Mouse (Mus musculus) MEL (cell line): ENCODE measurements at regions not wholly inside any gene's neighbourhood (a gene's known extent, or its start where the extent isn't known, plus 50 kb on each side); places are given as distances from the start of the nearest gene placed in this dataset.

Experiments used
- DNase-seq: peaks from one replicate; pipeline ENCODE4 v3.0.0; 2011; ENCODE audit warnings: low read depth, low spot score
- H3K27ac ChIP-seq: 2 replicates; pipeline ENCODE4 v1.5.1; 2012; ENCODE audit warnings: low read depth, mild to moderate bottlenecking, control low read depth, low read length, moderate library complexity; ENCODE audit not compliant: control insufficient read depth
- H3K27me3 ChIP-seq, 2 experiments: fragments of 150-350 bp in 1 of 2; sonication (generic) in 1 of 2; 2 replicates each; pipeline ENCODE4 v1.6.1; 2012; ENCODE audit warnings: low read length in 2 of 2, mild to moderate bottlenecking in 2 of 2, improper control_type of control experiment in 1 of 2, moderate library complexity in 1 of 2; ENCODE audit not compliant: insufficient read depth in 2 of 2, control insufficient read depth in 1 of 2
- H3K36me3 ChIP-seq, 2 experiments: 2 replicates each; pipeline ENCODE4 v1.6.1; 2012 to 2014; ENCODE audit warnings: low read length in 2 of 2, improper control_type of control experiment in 1 of 2, inconsistent platforms in 1 of 2, mild to moderate bottlenecking in 1 of 2; ENCODE audit not compliant: insufficient read depth in 2 of 2, control insufficient read depth in 1 of 2
- H3K4me1 ChIP-seq, 2 experiments: fragments of 150-350 bp in 1 of 2; sonication (generic) in 1 of 2; 2 replicates each; pipeline ENCODE4 v1.6.1; 2012; ENCODE audit warnings: low read length in 2 of 2, improper control_type of control experiment in 1 of 2, mild to moderate bottlenecking in 1 of 2; ENCODE audit not compliant: insufficient read depth in 2 of 2, control insufficient read depth in 1 of 2
- H3K4me3 ChIP-seq, 2 experiments: fragments of 150-350 bp in 1 of 2; sonication (generic) in 1 of 2; 2 replicates each; pipeline ENCODE4 v1.5.1; 2012; ENCODE audit warnings: low read depth in 2 of 2, low read length in 2 of 2, mild to moderate bottlenecking in 2 of 2, moderate library complexity in 2 of 2, control low read depth in 1 of 2, improper control_type of control experiment in 1 of 2; ENCODE audit not compliant: control insufficient read depth in 1 of 2, insufficient read depth in 1 of 2
- H3K79me2 ChIP-seq: 2 replicates; pipeline ENCODE4 v1.6.1; 2012; ENCODE audit warnings: mild to moderate bottlenecking, low read length, moderate library complexity; ENCODE audit not compliant: control insufficient read depth, poor library complexity, insufficient read depth
- H3K9ac ChIP-seq: 2 replicates; pipeline ENCODE4 v1.6.1; 2012; ENCODE audit warnings: low read depth, mild to moderate bottlenecking, control low read depth, low read length, moderate library complexity; ENCODE audit not compliant: control insufficient read depth, poor library complexity, severe bottlenecking
- H3K9me3 ChIP-seq: fragments of 150-350 bp; sonication (generic); replicated peaks from 2 replicates; pipeline ENCODE4 v1.6.1; 2012; ENCODE audit warnings: mild to moderate bottlenecking, low read length, improper control_type of control experiment, moderate library complexity; ENCODE audit not compliant: insufficient read depth
- BHLHE40 ChIP-seq: IDR thresholded peaks from 2 replicates; pipeline ENCODE4 v1.6.1; 2012; ENCODE audit warnings: low read depth, mild to moderate bottlenecking, inconsistent platforms, low read length, improper control_type of control experiment, borderline replicate concordance
- CHD1 ChIP-seq: IDR thresholded peaks from 2 replicates; pipeline ENCODE4 v1.6.1; 2012; ENCODE audit warnings: low read depth, mild to moderate bottlenecking, inconsistent platforms, low read length, improper control_type of control experiment
- CHD2 ChIP-seq: IDR thresholded peaks from 2 replicates; pipeline ENCODE4 v1.6.1; 2011; ENCODE audit warnings: low read length, improper control_type of control experiment
- CTCF ChIP-seq, 3 experiments: IDR thresholded peaks in 2 of 3; conservative IDR thresholded peaks in 1 of 3; 2 replicates each; pipeline ENCODE4 v1.5.1; 2011 to 2012; ENCODE audit warnings: low read length in 3 of 3, low read depth in 2 of 3, mild to moderate bottlenecking in 2 of 3, improper control_type of control experiment in 1 of 3, inconsistent platforms in 1 of 3, mixed read lengths in 1 of 3, moderate library complexity in 1 of 3; ENCODE audit not compliant: control insufficient read depth in 1 of 3, insufficient read depth in 1 of 3, poor library complexity in 1 of 3, severe bottlenecking in 1 of 3
- E2F4 ChIP-seq: IDR thresholded peaks from 2 replicates; pipeline ENCODE4 v1.6.1; 2011; ENCODE audit warnings: low read depth, low read length, improper control_type of control experiment, borderline replicate concordance
- ELF1 ChIP-seq: IDR thresholded peaks from 2 replicates; pipeline ENCODE4 v1.6.1; 2014; ENCODE audit warnings: low read depth, mild to moderate bottlenecking, inconsistent platforms, low read length, improper control_type of control experiment, moderate library complexity
- GATA1 ChIP-seq: IDR thresholded peaks from 2 replicates; pipeline ENCODE4 v1.6.1; 2011; ENCODE audit warnings: low read depth, low read length, improper control_type of control experiment
- HCFC1 ChIP-seq: IDR thresholded peaks from 2 replicates; pipeline ENCODE4 v1.6.1; 2012; ENCODE audit warnings: low read depth, mild to moderate bottlenecking, inconsistent platforms, low read length, improper control_type of control experiment, moderate library complexity
- MAFK ChIP-seq: IDR thresholded peaks from 2 replicates; pipeline ENCODE4 v1.6.1; 2011; ENCODE audit warnings: low read depth, mild to moderate bottlenecking, low read length, improper control_type of control experiment, borderline replicate concordance
- MYC ChIP-seq: IDR thresholded peaks from 2 replicates; pipeline ENCODE4 v1.6.1; 2011; ENCODE audit warnings: low read depth, mild to moderate bottlenecking, low read length, improper control_type of control experiment, moderate library complexity
- NRF1 ChIP-seq: IDR thresholded peaks from 2 replicates; pipeline ENCODE4 v1.6.1; 2014; ENCODE audit warnings: low read depth, mild to moderate bottlenecking, inconsistent platforms, low read length, improper control_type of control experiment, moderate library complexity; ENCODE audit not compliant: poor library complexity, insufficient read depth, severe bottlenecking
- POLR2A ChIP-seq, 2 experiments: IDR thresholded peaks; 2 replicates each; pipeline ENCODE4 v1.6.1; 2011 to 2012; ENCODE audit warnings: low read length in 2 of 2, mild to moderate bottlenecking in 2 of 2, control low read depth in 1 of 2, improper control_type of control experiment in 1 of 2, low read depth in 1 of 2, moderate library complexity in 1 of 2; ENCODE audit not compliant: control insufficient read depth in 1 of 2, insufficient read depth in 1 of 2, poor library complexity in 1 of 2
- RAD21 ChIP-seq: IDR thresholded peaks from 2 replicates; pipeline ENCODE4 v1.6.1; 2011; ENCODE audit warnings: mild to moderate bottlenecking, low read depth, low read length, improper control_type of control experiment
- RCOR1 ChIP-seq: IDR thresholded peaks from 2 replicates; pipeline ENCODE4 v1.6.1; 2012; ENCODE audit warnings: low read depth, mild to moderate bottlenecking, inconsistent platforms, low read length, improper control_type of control experiment
- SIN3A ChIP-seq: IDR thresholded peaks from 2 replicates; pipeline ENCODE4 v1.6.1; 2012; ENCODE audit warnings: low read length, improper control_type of control experiment, inconsistent platforms
- SMC3 ChIP-seq: IDR thresholded peaks from 2 replicates; pipeline ENCODE4 v1.6.1; 2011; ENCODE audit warnings: low read depth, low read length, improper control_type of control experiment
- TAL1 ChIP-seq: IDR thresholded peaks from 2 replicates; pipeline ENCODE4 v1.6.1; 2012; ENCODE audit warnings: mild to moderate bottlenecking, inconsistent platforms, low read length, moderate library complexity, mixed read lengths
- TBP ChIP-seq: IDR thresholded peaks from 2 replicates; pipeline ENCODE4 v1.8.0; 2011; ENCODE audit warnings: low read depth, low read length, improper control_type of control experiment
- USF1 ChIP-seq: IDR thresholded peaks from 2 replicates; pipeline ENCODE4 v1.6.1; 2014; ENCODE audit warnings: low read depth, mild to moderate bottlenecking, inconsistent platforms, low read length, improper control_type of control experiment, moderate library complexity
- USF2 ChIP-seq, 2 experiments: IDR thresholded peaks; 2 replicates each; pipeline ENCODE4 v1.6.1; 2011 to 2012; ENCODE audit warnings: improper control_type of control experiment in 2 of 2, low read length in 2 of 2, borderline replicate concordance in 1 of 2, inconsistent platforms in 1 of 2, low read depth in 1 of 2, mild to moderate bottlenecking in 1 of 2; ENCODE audit not compliant: insufficient read depth in 1 of 2
- ZC3H11A ChIP-seq: IDR thresholded peaks from 2 replicates; pipeline ENCODE4 v1.6.1; 2012; ENCODE audit warnings: low read depth, mild to moderate bottlenecking, inconsistent platforms, low read length, improper control_type of control experiment
- ZNF384 ChIP-seq: IDR thresholded peaks from 2 replicates; pipeline ENCODE4 v1.6.1; 2012; ENCODE audit warnings: low read depth, mild to moderate bottlenecking, inconsistent platforms, low read length, improper control_type of control experiment

DNA sequence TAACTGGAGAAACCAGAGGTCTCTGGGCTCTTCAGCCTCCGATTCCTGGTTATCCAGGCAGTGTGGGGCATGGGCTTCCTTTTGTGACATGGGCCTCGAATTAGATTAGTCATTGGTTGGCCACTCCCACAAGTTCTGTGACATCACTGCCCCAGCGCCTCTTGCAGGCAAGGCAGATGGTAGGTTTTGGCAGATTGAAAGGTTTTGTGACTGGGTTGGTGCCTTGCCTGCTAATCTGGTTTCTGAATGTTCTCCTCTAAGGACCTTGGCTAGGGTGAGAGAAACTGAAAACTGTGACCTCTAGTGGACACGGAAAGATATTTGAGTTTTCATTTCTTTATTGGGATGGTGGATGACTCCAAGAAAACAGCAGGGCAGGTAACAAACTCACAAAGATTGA, 381.3 kb upstream of the Trpc7 start:
- no peaks in the 10 kb centered on the region for H3K9me3 ChIP-seq
- H3K9ac ChIP-seq = no peak overlapping the region
- no peaks in the 10 kb centered on the region for H3K79me2 ChIP-seq
- H3K36me3 ChIP-seq = no peaks in the 10 kb centered on the region
- no peak for DNase-seq
- H3K27me3 ChIP-seq = no peaks in the 10 kb centered on the region
- H3K27ac ChIP-seq = no peak overlapping the region
- H3K4me3 ChIP-seq = no peak overlapping the region
- TF ChIP-seq ZNF384 = no peak
- TF ChIP-seq USF1 = no peak
- TF ChIP-seq BHLHE40 = no peak
- no peak for TF ChIP-seq CHD1
- no peak for TF ChIP-seq SMC3
- no peak for TF ChIP-seq CTCF (IDR thresholded peaks at IDR 0.05 in 2 of 3, conservative IDR thresholded peaks at IDR 0.05 in 1 of 3; ENCODE audit: control insufficient read depth in 1 of 3, insufficient read depth in 1 of 3, low read depth in 2 of 3, low read length in 3 of 3, poor library complexity in 1 of 3, severe bottlenecking in 1 of 3)
- no peaks in the 10 kb centered on the region for H3K4me1 ChIP-seq

DNA sequence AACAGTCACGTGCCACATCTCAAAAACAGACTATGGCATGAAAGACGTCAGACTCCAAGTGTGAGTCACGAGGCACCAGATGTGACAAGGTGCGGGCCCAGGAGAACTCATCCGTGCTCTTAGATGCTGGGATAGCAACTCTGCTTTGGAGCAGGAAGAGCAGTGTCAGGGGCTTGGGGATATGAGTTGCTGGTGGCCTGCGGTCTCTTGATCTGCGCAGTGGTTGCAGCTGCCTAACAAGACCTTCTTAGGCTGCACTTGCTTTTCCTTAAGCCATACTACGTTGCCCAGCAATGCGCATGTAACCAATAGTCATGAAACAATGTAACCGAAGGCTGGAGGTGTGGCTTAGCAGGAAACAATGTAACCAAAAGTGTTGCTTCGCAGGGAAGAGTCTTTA, 380.1 kb upstream of the Trpc7 start:
- Histone ChIP-seq H3K4me3 (no peak overlapping the region), H3K27me3 (no peaks in the 10 kb centered on the region), H3K4me1 (no peaks in the 10 kb centered on the region), H3K79me2 (no peaks in the 10 kb centered on the region), H3K9me3 (no peaks in the 10 kb centered on the region), H3K36me3 (no peaks in the 10 kb centered on the region), H3K27ac (no peak overlapping the region), H3K9ac (no peak overlapping the region)
- DNase-seq = no peak
- TF ChIP-seq RCOR1 (no peak), TBP (no peak), TAL1 (no peak), USF1 (no peak), RAD21 (no peak), CHD2 (no peak), NRF1 (no peak), CTCF (IDR thresholded peaks at IDR 0.05 in 2 of 3, conservative IDR thresholded peaks at IDR 0.05 in 1 of 3; ENCODE audit: control insufficient read depth in 1 of 3, insufficient read depth in 1 of 3, low read depth in 2 of 3, low read length in 3 of 3, poor library complexity in 1 of 3, severe bottlenecking in 1 of 3) (no peak), ZC3H11A (no peak), ELF1 (no peak), USF2 (IDR thresholded peaks at IDR 0.05; ENCODE audit: borderline replicate concordance in 1 of 2, insufficient read depth in 1 of 2, low read depth in 1 of 2, low read length in 2 of 2) (no peak), POLR2A (IDR thresholded peaks at IDR 0.05; ENCODE audit: control insufficient read depth in 1 of 2, insufficient read depth in 1 of 2, low read depth in 1 of 2, low read length in 2 of 2, poor library complexity in 1 of 2) (no peak), E2F4 (no peak), HCFC1 (no peak), BHLHE40 (no peak), SIN3A (no peak), GATA1 (no peak), MYC (no peak), MAFK (no peak)
